Mouse (Mus musculus) hematopoietic stem cell, adult 5-6 weeks (primary cell): Measurements from ENCODE around the gene Ubr3. TPM values are rescaled to one million over a fixed set of nuclear protein-coding genes. Genes with fewer than 3 reads are reported as not detected.
"Not testable (repeated sequence)": the region's sequence is repeated elsewhere in the genome, so short reads cannot be mapped to it uniquely, and the experiment has no call there.

ENCODE experiments used
- ATAC-seq, 2 experiments: fragments of 125-278 bp in 1 of 2; replicated peaks in 1 of 2; 2 replicates each; pipeline ENCODE4 v1.8.0; 2016 to 2017; ENCODE audit warnings: inconsistent platforms in 2 of 2, mild to moderate bottlenecking in 2 of 2, moderate number of reproducible peaks in 2 of 2, low read depth in 1 of 2, moderate TSS enrichment in 1 of 2; ENCODE audit not compliant: low FRiP score in 2 of 2, poor library complexity in 2 of 2, severe bottlenecking in 2 of 2, insufficient read depth in 1 of 2, low TSS enrichment in 1 of 2
- total RNA-seq: library from RNA; stranded (forward); fragments of 172-1452, 232-1000 nt; gene quantifications from 2 replicates; pipeline ENCODE4 v1.2.3, GENCODE M21; 2017

Ubr3 gene
- total RNA-seq, 1 experiment from 2014 or later: 62.1 TPM

DNA sequence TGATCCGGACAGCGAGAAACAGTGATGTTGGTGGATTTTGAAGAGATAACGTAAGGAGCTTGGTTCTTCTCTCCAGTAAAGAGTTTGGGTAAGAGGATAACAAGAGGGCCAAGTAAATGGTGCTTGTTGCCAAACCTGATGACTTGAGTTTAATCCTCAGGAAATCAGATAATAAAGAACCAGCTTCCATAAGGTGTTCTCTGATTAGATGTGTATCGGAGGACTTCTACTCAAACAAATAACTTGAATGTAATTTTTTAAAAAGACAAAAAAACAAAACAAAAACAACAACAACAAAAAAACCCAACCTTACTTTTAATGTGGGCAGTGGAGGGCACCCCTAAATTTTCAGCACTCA lies 843 bp upstream of the Ubr3 start:
- no peak for ATAC-seq

GRCm38 (mm10) chr2:69897618-69898575 lies 851 bp downstream of the Ubr3 start:
- peak; percentile 63 to 68 for ATAC-seq

- no peak for ATAC-seq
These were observed 6.5 kb downstream of the Ubr3 start for GRCm38 (mm10) chr2:69903541-69903940.

GRCm38 (mm10) chr2:69907394-69907793 lies 10.3 kb downstream of the Ubr3 start:
- ATAC-seq: not testable (repeated sequence)

- no peak for ATAC-seq
These were observed 15.8 kb downstream of the Ubr3 start for GRCm38 (mm10) chr2:69912801-69913200.

- ATAC-seq: no peak
These were observed 20.3 kb downstream of the Ubr3 start for GRCm38 (mm10) chr2:69917301-69917700.

- ATAC-seq: no peak
These were observed 27.9 kb downstream of the Ubr3 start for GRCm38 (mm10) chr2:69924943-69925342.

- ATAC-seq: no peak
These were observed 39.3 kb downstream of the Ubr3 start for GRCm38 (mm10) chr2:69936331-69936730.

- no peak; a peak in 1 of 4 replicates for ATAC-seq
These were observed 42.2 kb downstream of the Ubr3 start for GRCm38 (mm10) chr2:69939226-69939625.

GRCm38 (mm10) chr2:69939649-69940048 lies 42.6 kb downstream of the Ubr3 start:
- no peak for ATAC-seq

GRCm38 (mm10) chr2:69941391-69942030 lies 44.5 kb downstream of the Ubr3 start:
- no peak for ATAC-seq

- no peak for ATAC-seq
These were observed 55.8 kb downstream of the Ubr3 start for GRCm38 (mm10) chr2:69952849-69953248.

- ATAC-seq: peak in 1 of 2 experiments; percentile 42; a peak in 1 of 4 replicates
These were observed 58.6 kb downstream of the Ubr3 start for GRCm38 (mm10) chr2:69955635-69956034.

DNA sequence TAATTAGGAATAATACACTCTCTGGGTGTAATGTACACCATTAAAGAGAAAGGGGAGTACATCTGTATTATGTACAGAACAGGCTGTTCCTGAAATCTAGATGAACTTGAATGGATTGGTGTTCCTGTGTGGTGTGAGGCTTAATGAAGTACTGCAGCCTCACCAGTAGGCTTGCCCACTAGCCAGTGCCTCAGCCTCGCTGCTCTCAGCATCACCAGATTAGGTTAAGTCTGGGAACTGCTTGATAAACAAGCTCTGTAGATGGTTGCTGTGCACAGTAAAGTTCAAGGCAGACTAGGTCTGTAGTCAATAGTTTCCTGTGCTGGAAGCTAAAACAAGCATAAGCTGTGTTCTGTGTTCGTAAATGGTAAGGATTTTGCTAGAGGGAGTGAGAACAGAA lies 60.6 kb downstream of the Ubr3 start:
- ATAC-seq: no peak

DNA sequence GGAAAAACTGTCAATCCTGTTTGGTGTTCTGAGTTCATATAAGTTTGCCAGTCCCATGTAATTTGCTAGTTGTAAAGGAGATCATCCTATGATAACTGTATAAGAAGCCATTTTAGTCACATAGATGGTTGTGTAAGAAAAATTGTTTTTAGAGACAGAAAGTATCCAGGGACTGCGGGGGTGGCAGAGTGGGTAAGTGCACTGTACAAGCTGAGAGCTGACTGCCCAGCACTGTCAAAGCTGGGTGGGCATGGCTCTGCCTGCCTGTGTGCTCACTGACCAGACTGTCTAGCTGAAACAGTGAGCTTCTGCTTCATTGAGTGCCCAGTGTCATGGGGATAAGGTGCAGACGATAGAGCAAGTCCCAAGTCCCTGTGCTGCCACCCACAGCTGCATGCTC lies 77.8 kb downstream of the Ubr3 start:
- ATAC-seq: no peak

DNA sequence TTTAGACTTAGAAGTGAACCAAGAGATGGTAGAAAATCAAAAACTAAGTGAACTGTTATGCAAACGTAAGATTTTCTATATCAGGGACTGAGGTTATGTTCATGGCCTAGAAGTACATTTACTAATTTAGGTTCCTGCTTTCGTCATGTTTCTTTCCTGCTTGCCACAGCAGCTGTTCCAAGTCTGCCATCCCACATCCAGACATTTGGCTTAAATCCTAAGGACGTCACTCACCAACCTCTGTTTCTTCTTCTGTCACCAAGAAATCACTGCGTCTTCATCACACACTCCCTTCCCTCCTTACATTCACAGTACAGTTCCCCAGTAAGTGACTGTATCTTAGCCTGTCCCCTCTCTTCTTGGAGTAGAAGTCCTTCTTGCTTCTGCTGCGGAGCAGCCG lies 92.2 kb downstream of the Ubr3 start:
- ATAC-seq: no peak

DNA sequence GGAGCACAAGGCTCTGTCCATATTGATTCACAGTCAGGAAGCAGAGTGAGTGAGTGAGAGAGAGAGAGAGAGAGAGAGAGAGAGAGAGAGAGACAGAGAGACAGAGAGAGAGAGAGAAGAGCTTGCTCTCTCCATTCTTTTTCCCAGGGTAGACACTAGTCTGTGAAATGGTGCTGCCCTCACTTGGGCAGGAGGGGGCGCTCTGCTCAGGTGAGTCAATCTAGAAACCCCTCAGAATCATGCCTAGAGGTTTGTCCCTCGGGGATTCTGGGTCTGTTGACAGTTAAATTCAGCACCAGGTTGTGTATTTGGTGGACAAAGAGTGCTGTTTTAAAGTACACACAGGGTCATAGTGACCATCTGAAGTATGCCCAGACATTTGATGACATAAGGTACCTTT lies 93.6 kb downstream of the Ubr3 start:
- no peak for ATAC-seq

DNA sequence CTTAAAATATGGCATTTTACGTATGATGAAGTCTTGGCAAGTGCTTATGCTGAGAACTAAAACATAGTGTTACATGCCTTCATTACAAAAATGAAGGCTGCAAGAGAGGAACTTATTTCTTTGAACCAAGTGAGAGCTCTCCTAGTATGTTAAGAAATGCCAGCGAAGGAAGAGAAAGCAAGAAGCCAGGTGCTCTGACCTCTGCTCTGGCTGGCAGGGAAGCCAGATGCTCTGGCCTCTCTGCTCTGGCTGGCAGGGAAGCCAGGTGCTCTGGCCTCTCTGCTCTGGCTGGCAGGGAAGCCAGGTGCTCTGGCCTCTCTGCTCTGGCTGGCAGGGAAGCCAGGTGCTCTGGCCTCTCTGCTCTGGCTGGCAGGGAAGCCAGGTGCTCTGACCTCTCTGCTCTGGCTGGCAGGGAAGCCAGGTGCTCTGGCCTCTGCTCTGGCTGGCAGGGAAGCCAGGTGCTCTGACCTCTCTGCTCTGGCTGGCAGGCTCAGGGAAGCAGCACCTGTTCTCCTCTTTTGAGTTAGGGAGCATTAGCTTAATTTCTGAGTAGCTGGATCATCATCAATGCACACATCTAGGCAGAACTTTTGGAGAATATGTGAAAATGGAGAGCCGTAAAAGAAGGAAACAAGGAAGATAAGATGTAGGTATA lies 97.2 kb downstream of the Ubr3 start:
- ATAC-seq: not testable (repeated sequence)
